Mouse (Mus musculus) embryo, embryonic 10 days (tissue): ENCODE measurements around the gene Lrp11.

Experiments
- DNase-seq: peaks from one replicate; pipeline ENCODE4 v3.0.0-alpha.2; 2015; ENCODE audit warnings: low spot score

Lrp11 gene

GRCm38 (mm10) chr10:7623861-7624518 lies 34.4 kb downstream of the Lrp11 start:
- DNase-seq = no peak

- DNase-seq = no peak
Measured at GRCm38 (mm10) chr10:7629092-7629491, 39.5 kb downstream of the Lrp11 start.

GRCm38 (mm10) chr10:7630286-7630685 lies 40.7 kb downstream of the Lrp11 start:
- no peak for DNase-seq

- no peak for DNase-seq
Measured at GRCm38 (mm10) chr10:7630951-7631720, 41.5 kb downstream of the Lrp11 start.

GRCm38 (mm10) chr10:7640366-7640765 lies 50.8 kb downstream of the Lrp11 start:
- no peak for DNase-seq

GRCm38 (mm10) chr10:7645911-7646310 lies 56.3 kb downstream of the Lrp11 start:
- DNase-seq = no peak

GRCm38 (mm10) chr10:7649059-7649458 lies 59.5 kb downstream of the Lrp11 start:
- no peak for DNase-seq

- no peak for DNase-seq
Measured at GRCm38 (mm10) chr10:7651057-7651456, 61.5 kb downstream of the Lrp11 start.

GRCm38 (mm10) chr10:7662471-7663141 lies 73.0 kb downstream of the Lrp11 start:
- peak; percentile 78 for DNase-seq

GRCm38 (mm10) chr10:7663159-7664026 lies 73.8 kb downstream of the Lrp11 start:
- DNase-seq = peak; percentile 94

- DNase-seq = no peak
Measured at GRCm38 (mm10) chr10:7664027-7664526, 74.5 kb downstream of the Lrp11 start.

- no peak for DNase-seq
Measured at GRCm38 (mm10) chr10:7664889-7665288, 75.3 kb downstream of the Lrp11 start.

GRCm38 (mm10) chr10:7667342-7667802 lies 77.8 kb downstream of the Lrp11 start, which contains the start of gene Nup43:
TSS of gene Nup43 (plus strand) at chr10:7667503.
- DNase-seq = peak; percentile 96

- peak; percentile 57 for DNase-seq
Measured at GRCm38 (mm10) chr10:7673673-7674072, 84.1 kb downstream of the Lrp11 start.
